Mouse (Mus musculus): ENCODE measurements around the gene Marcksl1. TPM values are rescaled to one million over a fixed set of nuclear protein-coding genes. Genes with fewer than 3 reads are reported as not detected.
A peak's percentile ranks its signal among the peaks of the same experiment; 100 is the strongest.

Marcksl1 gene
- polyA plus RNA-seq, 1 experiment: 18.6 TPM

DNA sequence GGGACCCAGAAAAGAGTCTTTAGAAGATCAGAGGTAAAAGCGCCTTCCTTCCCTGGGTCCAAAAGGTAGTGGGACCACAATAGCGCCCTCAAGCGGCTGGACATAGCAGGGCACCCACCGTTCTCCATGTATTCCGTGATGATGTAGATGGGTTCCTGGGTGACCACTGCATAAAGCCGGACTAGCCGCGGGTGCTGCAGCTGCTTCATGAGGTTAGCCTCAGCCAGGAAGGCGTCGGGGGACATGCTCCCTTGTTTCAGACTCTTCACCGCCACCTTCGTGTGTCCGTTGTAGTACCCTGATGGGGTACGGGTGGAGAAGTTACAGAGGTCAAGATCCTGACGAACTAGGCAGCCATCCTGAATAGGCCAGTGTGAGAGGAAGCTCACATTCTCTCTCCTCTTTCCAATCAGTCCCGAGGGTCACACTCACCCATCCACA is 42.1 kb downstream of the Marcksl1 start:
- peak; percentile 51 for DNase-seq
- WGBS: 15% methylated on average over 16 of the region's 16 CpGs
- peaks cover 6% of the 10 kb centered on the region for H3K4me1 ChIP-seq (ENCODE audit: control insufficient read depth, insufficient read depth, low read length)
- H3K4me3 ChIP-seq (replicated peaks; ENCODE audit: extremely low read depth, low read depth, low read length): peak overlapping the region; percentile 21
- TF ChIP-seq POLR2A (IDR thresholded peaks at IDR 0.05; ENCODE audit: borderline replicate concordance, extremely low read depth, low read depth, low read length): no peak
- TF ChIP-seq CTCF (IDR thresholded peaks at IDR 0.05; ENCODE audit: insufficient read depth, low read length): peak; percentile 73

GRCm38 (mm10) chr4:129555862-129556531 is 42.6 kb downstream of the Marcksl1 start:
- no peak for DNase-seq
- peaks cover 6% of the 10 kb centered on the region for H3K4me1 ChIP-seq (ENCODE audit: control insufficient read depth, insufficient read depth, low read length)
- TF ChIP-seq POLR2A (IDR thresholded peaks at IDR 0.05; ENCODE audit: borderline replicate concordance, extremely low read depth, low read depth, low read length) (no peak), CTCF (IDR thresholded peaks at IDR 0.05; ENCODE audit: insufficient read depth, low read length) (no peak)
- 1% methylated on average over 24 of the region's 24 CpGs for WGBS
- H3K4me3 ChIP-seq (replicated peaks; ENCODE audit: extremely low read depth, low read depth, low read length): peak overlapping the region; percentile 38

GRCm38 (mm10) chr4:129556532-129557223 is 43.3 kb downstream of the Marcksl1 start:
- DNase-seq: peak; percentile 93
- Histone ChIP-seq H3K4me1 (ENCODE audit: control insufficient read depth, insufficient read depth, low read length) (peaks cover 6% of the 10 kb centered on the region), H3K4me3 (replicated peaks; ENCODE audit: extremely low read depth, low read depth, low read length) (peak overlapping the region; percentile 49)
- TF ChIP-seq POLR2A (IDR thresholded peaks at IDR 0.05; ENCODE audit: borderline replicate concordance, extremely low read depth, low read depth, low read length) (peak; percentile 87; the same call in 1 of the 2 replicates), CTCF (IDR thresholded peaks at IDR 0.05; ENCODE audit: insufficient read depth, low read length) (no peak)
- 6% methylated on average over 33 of the region's 33 CpGs for WGBS

- Histone ChIP-seq H3K4me3 (replicated peaks; ENCODE audit: extremely low read depth, low read depth, low read length) (no peak overlapping the region), H3K4me1 (ENCODE audit: control insufficient read depth, insufficient read depth, low read length) (peaks cover 6% of the 10 kb centered on the region)
- DNase-seq: no peak
- no peak for TF ChIP-seq CTCF (IDR thresholded peaks at IDR 0.05; ENCODE audit: insufficient read depth, low read length)
- TF ChIP-seq POLR2A (IDR thresholded peaks at IDR 0.05; ENCODE audit: borderline replicate concordance, extremely low read depth, low read depth, low read length): no peak
- WGBS: 78% methylated on average over 9 of the region's 9 CpGs
These were observed 44.0 kb downstream of the Marcksl1 start for GRCm38 (mm10) chr4:129557256-129557808.

- TF ChIP-seq POLR2A (IDR thresholded peaks at IDR 0.05; ENCODE audit: borderline replicate concordance, extremely low read depth, low read depth, low read length) (no peak), CTCF (IDR thresholded peaks at IDR 0.05; ENCODE audit: insufficient read depth, low read length) (no peak)
- 84% methylated on average over 12 of the region's 12 CpGs for WGBS
- peaks cover 6% of the 10 kb centered on the region for H3K4me1 ChIP-seq (ENCODE audit: control insufficient read depth, insufficient read depth, low read length)
- DNase-seq: no peak
- H3K4me3 ChIP-seq (replicated peaks; ENCODE audit: extremely low read depth, low read depth, low read length): no peak overlapping the region
These were observed 45.1 kb downstream of the Marcksl1 start for GRCm38 (mm10) chr4:129558321-129558955.

- no peak for TF ChIP-seq CTCF (IDR thresholded peaks at IDR 0.05; ENCODE audit: insufficient read depth, low read length)
- no peak for TF ChIP-seq POLR2A (IDR thresholded peaks at IDR 0.05; ENCODE audit: borderline replicate concordance, extremely low read depth, low read depth, low read length)
- 76% methylated on average over 5 of the region's 5 CpGs for WGBS
- Histone ChIP-seq H3K4me3 (replicated peaks; ENCODE audit: extremely low read depth, low read depth, low read length) (no peak overlapping the region), H3K4me1 (ENCODE audit: control insufficient read depth, insufficient read depth, low read length) (no peaks in the 10 kb centered on the region)
- DNase-seq: no peak
These were observed 47.8 kb downstream of the Marcksl1 start for GRCm38 (mm10) chr4:129561184-129561583.

DNA sequence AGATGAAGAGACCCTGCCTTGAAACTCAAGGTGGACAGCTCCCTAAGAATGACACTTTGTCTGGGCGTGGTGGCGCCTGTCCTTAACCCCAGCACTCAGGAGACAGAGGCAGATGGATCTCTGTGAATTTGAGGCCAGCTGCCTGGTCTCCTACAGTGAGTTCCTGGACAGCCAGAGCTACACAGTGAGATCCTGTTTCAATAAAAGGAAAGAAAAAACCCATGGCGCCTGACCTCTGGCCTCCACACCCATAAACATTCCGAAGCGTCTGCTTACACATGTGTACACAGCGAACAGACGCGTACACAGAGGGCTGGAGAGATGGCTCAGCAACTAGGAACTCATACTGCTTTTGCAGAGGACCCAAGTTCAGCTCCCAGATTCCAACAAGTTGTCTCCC is 50.3 kb downstream of the Marcksl1 start:
- WGBS: 41% methylated on average over 8 of the region's 8 CpGs
- TF ChIP-seq CTCF (IDR thresholded peaks at IDR 0.05; ENCODE audit: insufficient read depth, low read length): no peak
- no peak for TF ChIP-seq POLR2A (IDR thresholded peaks at IDR 0.05; ENCODE audit: borderline replicate concordance, extremely low read depth, low read depth, low read length)
- Histone ChIP-seq H3K4me3 (replicated peaks; ENCODE audit: extremely low read depth, low read depth, low read length) (no peak overlapping the region), H3K4me1 (ENCODE audit: control insufficient read depth, insufficient read depth, low read length) (no peaks in the 10 kb centered on the region)
- DNase-seq: no peak

DNA sequence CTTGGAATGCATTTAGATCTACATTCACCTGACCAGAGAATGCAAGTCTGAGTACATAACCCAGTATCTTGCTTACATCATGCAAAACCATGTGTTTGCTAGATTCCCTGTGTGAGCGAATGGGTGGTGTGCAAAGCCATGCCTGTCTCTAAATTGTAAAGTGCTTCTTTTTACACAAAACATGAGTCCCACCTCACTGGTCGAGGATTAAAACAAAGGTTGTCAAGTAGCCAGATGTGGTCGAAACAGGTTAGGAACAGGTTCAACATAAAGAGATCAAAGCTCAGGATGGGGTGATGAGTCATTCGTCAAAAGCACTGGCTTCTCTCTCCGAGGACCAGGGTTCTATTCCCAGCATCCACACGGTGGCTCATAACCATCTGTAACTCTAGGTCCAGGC is 51.8 kb downstream of the Marcksl1 start:
- no peak for DNase-seq
- 75% methylated on average over 6 of the region's 6 CpGs for WGBS
- no peak for TF ChIP-seq POLR2A (IDR thresholded peaks at IDR 0.05; ENCODE audit: borderline replicate concordance, extremely low read depth, low read depth, low read length)
- no peak for TF ChIP-seq CTCF (IDR thresholded peaks at IDR 0.05; ENCODE audit: insufficient read depth, low read length)
- H3K4me1 ChIP-seq (ENCODE audit: control insufficient read depth, insufficient read depth, low read length): no peaks in the 10 kb centered on the region
- no peak overlapping the region for H3K4me3 ChIP-seq (replicated peaks; ENCODE audit: extremely low read depth, low read depth, low read length)

Other genes starting within 250 kb of the Marcksl1 start
- 2.8 TPM in 2 replicates for gene Sync, start 226.0 kb upstream of the Marcksl1 start, polyA plus RNA-seq (2012; rRNA removed)
- 16.7 and 23.5 TPM in 2 replicates for gene Rbbp4, start 178.2 kb upstream of the Marcksl1 start, polyA plus RNA-seq (2012; rRNA removed)
- 5.8 and 11.3 TPM in 2 replicates for gene Zbtb8os, start 177.9 kb upstream of the Marcksl1 start, polyA plus RNA-seq (2012; rRNA removed)
- gene Zbtb8a, start 135.5 kb upstream of the Marcksl1 start, polyA plus RNA-seq (2012; rRNA removed): 8.8 and 13.9 TPM in 2 replicates
- gene Zbtb8b, start 72.7 kb upstream of the Marcksl1 start, polyA plus RNA-seq (2012; rRNA removed): 0.12 and 0.14 TPM in 2 replicates
- 18.9 and 28.4 TPM in 2 replicates for gene Bsdc1, start 52.0 kb upstream of the Marcksl1 start, polyA plus RNA-seq (2012; rRNA removed)
- gene Tssk3, start 22.6 kb upstream of the Marcksl1 start, polyA plus RNA-seq (2012; rRNA removed): 0.12 TPM in 1 of 2 replicates, not detected in the other
- gene Fam229a, start 22.4 kb upstream of the Marcksl1 start, polyA plus RNA-seq (2012; rRNA removed): 0.80 and 1.1 TPM in 2 replicates
- gene Hdac1, start 29.1 kb downstream of the Marcksl1 start, polyA plus RNA-seq (2012; rRNA removed): 35.3 and 64.8 TPM in 2 replicates
- gene Lck, start 60.1 kb downstream of the Marcksl1 start, polyA plus RNA-seq (2012; rRNA removed): 7.9 and 11.8 TPM in 2 replicates
- 1.9 and 2.7 TPM in 2 replicates for gene Fam167b, start 65.0 kb downstream of the Marcksl1 start, polyA plus RNA-seq (2012; rRNA removed)
- gene Eif3i, start 87.1 kb downstream of the Marcksl1 start, polyA plus RNA-seq (2012; rRNA removed): 148 and 197 TPM in 2 replicates
- 136 and 158 TPM in 2 replicates for gene Tmem234, start 87.1 kb downstream of the Marcksl1 start, polyA plus RNA-seq (2012; rRNA removed)
- gene Dcdc2b, start 100.7 kb downstream of the Marcksl1 start, polyA plus RNA-seq (2012; rRNA removed): 16.0 and 17.8 TPM in 2 replicates
- 31.1 and 36.5 TPM in 2 replicates for gene Iqcc, start 105.5 kb downstream of the Marcksl1 start, polyA plus RNA-seq (2012; rRNA removed)
- gene Ccdc28b, start 110.4 kb downstream of the Marcksl1 start, polyA plus RNA-seq (2012; rRNA removed): 20.6 and 34.1 TPM in 2 replicates
- gene Txlna, start 127.5 kb downstream of the Marcksl1 start, polyA plus RNA-seq (2012; rRNA removed): 30.0 and 36.7 TPM in 2 replicates
- 16.6 and 26.3 TPM in 2 replicates for gene Kpna6, start 159.2 kb downstream of the Marcksl1 start, polyA plus RNA-seq (2012; rRNA removed)
- 24.4 and 25.7 TPM in 2 replicates for gene Tmem39b, start 183.3 kb downstream of the Marcksl1 start, polyA plus RNA-seq (2012; rRNA removed)
- 34.8 and 44.5 TPM in 2 replicates for gene Khdrbs1, start 228.7 kb downstream of the Marcksl1 start, polyA plus RNA-seq (2012; rRNA removed)

Data from lung, adult 2 months (tissue).